Mouse (Mus musculus) embryonic facial prominence, embryonic 13.5 days (tissue): ENCODE measurements around the gene Iqgap2. TPM values are rescaled to one million over a fixed set of nuclear protein-coding genes. Genes with fewer than 3 reads are reported as not detected.

Source experiments
- ATAC-seq: fragments of 200-750 bp; cut with Nextera tagmentation; 2 replicates; pipeline ENCODE4 v1.8.0; 2017; ENCODE audit warnings: low read depth; ENCODE audit not compliant: insufficient number of reproducible peaks, insufficient read depth, low FRiP score, low TSS enrichment
- H3K27ac ChIP-seq: fragments of 300-500 bp; sonication (generic); 2 replicates; pipeline ENCODE4 v1.5.1; 2015; ENCODE audit warnings: moderate library complexity, mild to moderate bottlenecking, inconsistent platforms
- H3K27me3 ChIP-seq: fragments of 300-500 bp; sonication (generic); 2 replicates; pipeline ENCODE4 v1.6.1; 2015; ENCODE audit warnings: mild to moderate bottlenecking, inconsistent platforms
- H3K36me3 ChIP-seq: fragments of 300-500 bp; sonication (generic); 2 replicates; pipeline ENCODE4 v1.6.1; 2015; ENCODE audit warnings: mild to moderate bottlenecking, inconsistent platforms
- H3K4me1 ChIP-seq: fragments of 300-500 bp; sonication (generic); 2 replicates; pipeline ENCODE4 v1.6.1; 2015; ENCODE audit warnings: inconsistent platforms
- H3K4me2 ChIP-seq: fragments of 300-500 bp; sonication (generic); 2 replicates; pipeline ENCODE4 v1.6.1; 2015; ENCODE audit warnings: moderate library complexity, mild to moderate bottlenecking, inconsistent platforms
- H3K4me3 ChIP-seq: fragments of 300-500 bp; sonication (generic); 2 replicates; pipeline ENCODE4 v1.5.1; 2015; ENCODE audit warnings: mild to moderate bottlenecking, inconsistent platforms
- H3K9ac ChIP-seq: fragments of 300-500 bp; sonication (generic); 2 replicates; pipeline ENCODE4 v1.6.1; 2015; ENCODE audit warnings: mild to moderate bottlenecking, inconsistent platforms
- H3K9me3 ChIP-seq: fragments of 300-500 bp; sonication (generic); 2 replicates; pipeline ENCODE4 v1.6.1; 2016; ENCODE audit warnings: inconsistent platforms
- WGBS: fragments of 180-500 bp; shearing (Covaris S2); methylation state at CpG from one replicate; pipeline ENCODE4 v1.1.7; 2015; ENCODE audit warnings: mixed read lengths; 5-methylcytosine and 5-hydroxymethylcytosine counted together
- polyA plus RNA-seq: library from polyadenylated mRNA; unstranded; fragments of >200 nt; fragmentation: Nextera tagmentation; extraction: Ambion mirVana; gene quantifications from 2 replicates; pipeline ENCODE4 v1.2.1, GENCODE M21; 2015

Gene Iqgap2
- polyA plus RNA-seq, 1 experiment from 2014 or later: 15.1 TPM

- Histone ChIP-seq H3K36me3 (no peaks in the 10 kb centered on the region), H3K27me3 (no peaks in the 10 kb centered on the region), H3K4me1 (peaks cover 23% of the 10 kb centered on the region), H3K27ac (no peak overlapping the region), H3K9me3 (no peaks in the 10 kb centered on the region), H3K4me3 (no peak overlapping the region), H3K4me2 (no peak overlapping the region), H3K9ac (no peak overlapping the region)
- WGBS: 87% methylated on average over 6 of the region's 6 CpGs
- no peak for ATAC-seq
Measured at GRCm38 (mm10) chr13:95882001-95882400, 9.7 kb downstream of the Iqgap2 start.

GRCm38 (mm10) chr13:95881427-95881826 is 10.3 kb downstream of the Iqgap2 start:
- no peak for ATAC-seq
- H3K9me3 ChIP-seq: no peaks in the 10 kb centered on the region
- H3K4me2 ChIP-seq: no peak overlapping the region
- H3K9ac ChIP-seq: no peak overlapping the region
- WGBS: 90% methylated on average over 9 of the region's 9 CpGs
- H3K27me3 ChIP-seq: no peaks in the 10 kb centered on the region
- H3K4me3 ChIP-seq: no peak overlapping the region
- H3K4me1 ChIP-seq: peaks cover 23% of the 10 kb centered on the region
- no peak overlapping the region for H3K27ac ChIP-seq
- no peaks in the 10 kb centered on the region for H3K36me3 ChIP-seq

DNA sequence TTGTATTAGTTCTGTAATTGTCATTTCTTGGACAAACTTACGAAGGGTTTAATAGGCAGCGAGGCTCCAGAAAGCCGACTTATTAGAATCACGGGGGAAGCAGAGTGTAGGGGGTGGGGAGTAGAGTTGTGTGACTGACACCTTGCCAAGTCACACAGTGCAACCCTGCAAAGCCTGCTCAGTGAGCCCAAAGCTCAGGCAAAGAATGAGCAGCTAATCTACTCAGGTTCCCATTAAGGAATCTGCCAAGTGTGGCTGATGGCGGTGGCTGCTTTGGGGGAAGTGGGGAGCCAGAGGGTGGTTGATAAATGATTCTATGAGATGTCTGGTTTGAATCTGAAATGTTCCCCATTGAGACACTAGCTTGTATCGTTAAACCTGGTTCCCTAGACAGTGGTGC is 11.1 kb downstream of the Iqgap2 start:
- no peaks in the 10 kb centered on the region for H3K9me3 ChIP-seq
- peaks cover 23% of the 10 kb centered on the region for H3K4me1 ChIP-seq
- H3K27me3 ChIP-seq: no peaks in the 10 kb centered on the region
- H3K27ac ChIP-seq: 0 out of 2 replicates have a peak overlapping the region, but pooled peaks have one; percentile 3
- H3K36me3 ChIP-seq: no peaks in the 10 kb centered on the region
- H3K9ac ChIP-seq: no peak overlapping the region
- no peak overlapping the region for H3K4me3 ChIP-seq
- H3K4me2 ChIP-seq: no peak overlapping the region
- WGBS: 43% methylated on average over 6 of the region's 6 CpGs
- no peak for ATAC-seq

GRCm38 (mm10) chr13:95871993-95872392 is 19.7 kb downstream of the Iqgap2 start:
- Histone ChIP-seq H3K27me3 (no peaks in the 10 kb centered on the region), H3K9me3 (no peaks in the 10 kb centered on the region), H3K4me1 (peaks cover 43% of the 10 kb centered on the region), H3K4me3 (no peak overlapping the region), H3K9ac (no peak overlapping the region), H3K27ac (peak overlapping the region; percentile 16; the same call in 1 of the 2 replicates), H3K36me3 (no peaks in the 10 kb centered on the region), H3K4me2 (no peak overlapping the region)
- ATAC-seq: no peak
- WGBS: 52% methylated on average over 4 of the region's 4 CpGs

- no peak overlapping the region for H3K4me2 ChIP-seq
- no peak for ATAC-seq
- H3K27ac ChIP-seq: no peak overlapping the region
- no peak overlapping the region for H3K9ac ChIP-seq
- H3K9me3 ChIP-seq: no peaks in the 10 kb centered on the region
- H3K4me1 ChIP-seq: peaks cover 43% of the 10 kb centered on the region
- WGBS: 80% methylated on average over 8 of the region's 8 CpGs
- no peaks in the 10 kb centered on the region for H3K27me3 ChIP-seq
- no peak overlapping the region for H3K4me3 ChIP-seq
- H3K36me3 ChIP-seq: no peaks in the 10 kb centered on the region
Measured at GRCm38 (mm10) chr13:95870626-95871025, 21.1 kb downstream of the Iqgap2 start.

DNA sequence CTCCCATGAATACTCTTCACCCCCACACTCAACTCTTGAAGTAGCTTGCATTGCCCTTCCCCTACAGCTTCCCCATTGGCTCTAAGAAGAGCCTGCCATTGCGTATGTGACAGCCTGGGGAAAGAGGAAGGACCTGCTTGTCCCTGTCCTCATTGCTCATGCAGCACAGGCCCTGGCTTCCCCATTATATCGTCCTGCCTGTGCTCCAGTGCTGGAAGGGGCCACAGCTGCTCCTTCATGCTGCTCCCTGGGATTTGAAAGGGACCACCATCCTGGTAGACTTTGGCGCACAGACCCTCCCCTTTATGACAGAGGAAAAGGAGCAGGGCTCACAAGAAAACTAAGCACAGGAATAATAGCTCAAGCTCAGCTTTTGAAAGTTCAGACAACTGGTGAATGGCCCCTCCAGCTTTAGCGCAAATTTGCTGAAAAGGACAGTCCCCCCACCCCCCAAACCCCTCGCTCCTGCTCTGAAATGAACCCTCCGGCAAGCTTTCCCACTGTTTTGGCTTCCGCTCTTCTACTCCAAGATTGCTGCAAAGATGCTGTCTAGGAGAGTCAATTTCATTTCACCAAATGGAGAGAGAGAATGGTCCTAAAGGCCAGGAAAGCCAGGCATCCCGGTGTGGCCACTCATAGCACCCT is 22.7 kb downstream of the Iqgap2 start:
- H3K4me1 ChIP-seq: peaks cover 50% of the 10 kb centered on the region
- no peaks in the 10 kb centered on the region for H3K36me3 ChIP-seq
- 67% methylated on average over 8 of the region's 8 CpGs for WGBS
- H3K27ac ChIP-seq: no peak overlapping the region
- H3K4me3 ChIP-seq: no peak overlapping the region
- no peak overlapping the region for H3K9ac ChIP-seq
- no peaks in the 10 kb centered on the region for H3K9me3 ChIP-seq
- H3K4me2 ChIP-seq: no peak overlapping the region
- no peaks in the 10 kb centered on the region for H3K27me3 ChIP-seq
- ATAC-seq: no peak

DNA sequence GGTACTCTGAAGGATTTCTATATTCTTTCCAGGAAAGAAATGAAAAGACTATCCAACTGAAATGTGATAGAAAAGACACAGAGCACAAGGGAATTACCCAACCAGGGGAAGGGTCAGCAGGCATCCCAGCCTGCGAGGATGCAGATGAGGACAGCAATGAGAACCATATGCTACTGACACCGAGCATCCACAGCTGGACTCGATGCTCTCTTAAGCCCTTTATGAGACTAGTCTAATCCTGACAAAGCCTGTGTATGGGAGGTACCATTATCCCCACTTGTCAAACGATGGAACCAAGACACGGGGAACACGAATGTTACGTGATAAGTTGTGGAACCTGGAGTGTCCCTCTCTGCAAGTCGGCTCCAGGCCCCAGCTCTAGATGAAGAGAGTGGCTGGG is 29.5 kb downstream of the Iqgap2 start:
- Histone ChIP-seq H3K4me3 (no peak overlapping the region), H3K36me3 (no peaks in the 10 kb centered on the region), H3K4me1 (peaks cover 18% of the 10 kb centered on the region; the same call in 1 of the 2 replicates), H3K27ac (no peak overlapping the region), H3K4me2 (no peak overlapping the region), H3K9ac (no peak overlapping the region), H3K27me3 (no peaks in the 10 kb centered on the region), H3K9me3 (no peaks in the 10 kb centered on the region)
- ATAC-seq: no peak
- 54% methylated on average over 8 of the region's 8 CpGs for WGBS

- Histone ChIP-seq H3K4me1 (peaks cover 14% of the 10 kb centered on the region; the same call in 1 of the 2 replicates), H3K9me3 (no peaks in the 10 kb centered on the region), H3K4me3 (no peak overlapping the region), H3K9ac (no peak overlapping the region), H3K4me2 (no peak overlapping the region), H3K36me3 (no peaks in the 10 kb centered on the region), H3K27me3 (no peaks in the 10 kb centered on the region), H3K27ac (no peak overlapping the region)
- WGBS: 76% methylated on average over 4 of the region's 4 CpGs
- ATAC-seq: no peak
Measured at GRCm38 (mm10) chr13:95859271-95859670, 32.5 kb downstream of the Iqgap2 start.

- 71% methylated on average over 9 of the region's 9 CpGs for WGBS
- ATAC-seq: no peak
- Histone ChIP-seq H3K4me3 (no peak overlapping the region), H3K27me3 (no peaks in the 10 kb centered on the region), H3K27ac (no peak overlapping the region), H3K36me3 (no peaks in the 10 kb centered on the region), H3K4me1 (0 out of 2 replicates have a peak, but pooled peaks cover 12% of the 10 kb centered on the region), H3K9ac (no peak overlapping the region), H3K4me2 (no peak overlapping the region), H3K9me3 (no peaks in the 10 kb centered on the region)
Measured at GRCm38 (mm10) chr13:95858866-95859265, 32.9 kb downstream of the Iqgap2 start.

GRCm38 (mm10) chr13:95855537-95855936 is 36.2 kb downstream of the Iqgap2 start:
- Histone ChIP-seq H3K4me2 (no peak overlapping the region), H3K36me3 (no peaks in the 10 kb centered on the region), H3K27me3 (no peaks in the 10 kb centered on the region), H3K4me3 (no peak overlapping the region), H3K27ac (no peak overlapping the region), H3K9me3 (no peaks in the 10 kb centered on the region), H3K9ac (no peak overlapping the region), H3K4me1 (peaks cover 12% of the 10 kb centered on the region; the same call in 1 of the 2 replicates)
- WGBS: 89% methylated on average over 4 of the region's 4 CpGs
- ATAC-seq: no peak

GRCm38 (mm10) chr13:95851611-95852010 is 40.1 kb downstream of the Iqgap2 start:
- Histone ChIP-seq H3K4me2 (no peak overlapping the region), H3K9ac (no peak overlapping the region), H3K4me3 (no peak overlapping the region), H3K9me3 (no peaks in the 10 kb centered on the region), H3K36me3 (no peaks in the 10 kb centered on the region), H3K27me3 (no peaks in the 10 kb centered on the region), H3K4me1 (peaks cover 20% of the 10 kb centered on the region), H3K27ac (no peak overlapping the region)
- WGBS: 74% methylated on average over 4 of the region's 4 CpGs
- ATAC-seq: no peak

DNA sequence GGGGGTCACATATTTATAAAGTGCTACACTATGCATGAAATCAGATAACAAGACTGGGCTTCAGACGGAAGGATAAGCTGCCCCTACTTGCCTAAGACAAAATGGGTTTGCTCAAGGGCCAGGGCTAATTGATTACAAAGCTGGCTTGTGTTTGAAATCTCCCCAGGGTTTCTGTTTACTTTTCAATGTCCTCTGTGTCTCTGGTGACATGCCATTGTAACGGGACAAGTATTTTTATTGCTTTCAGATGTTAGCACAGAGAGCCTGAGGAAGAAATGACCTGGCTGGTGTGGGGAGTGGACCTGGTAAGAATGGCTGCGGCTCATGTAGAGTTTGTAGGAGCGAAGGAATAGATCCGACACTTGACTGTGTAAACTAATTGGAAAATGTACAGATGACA is 41.3 kb downstream of the Iqgap2 start:
- Histone ChIP-seq H3K27me3 (no peaks in the 10 kb centered on the region), H3K4me3 (no peak overlapping the region), H3K9ac (no peak overlapping the region), H3K36me3 (no peaks in the 10 kb centered on the region), H3K9me3 (no peaks in the 10 kb centered on the region), H3K4me2 (no peak overlapping the region), H3K27ac (no peak overlapping the region), H3K4me1 (peaks cover 20% of the 10 kb centered on the region)
- no peak for ATAC-seq
- 20% methylated on average over 5 of the region's 5 CpGs for WGBS
